Mouse (Mus musculus): ENCODE results near the gene Anks4b.

The Anks4b gene

DNA sequence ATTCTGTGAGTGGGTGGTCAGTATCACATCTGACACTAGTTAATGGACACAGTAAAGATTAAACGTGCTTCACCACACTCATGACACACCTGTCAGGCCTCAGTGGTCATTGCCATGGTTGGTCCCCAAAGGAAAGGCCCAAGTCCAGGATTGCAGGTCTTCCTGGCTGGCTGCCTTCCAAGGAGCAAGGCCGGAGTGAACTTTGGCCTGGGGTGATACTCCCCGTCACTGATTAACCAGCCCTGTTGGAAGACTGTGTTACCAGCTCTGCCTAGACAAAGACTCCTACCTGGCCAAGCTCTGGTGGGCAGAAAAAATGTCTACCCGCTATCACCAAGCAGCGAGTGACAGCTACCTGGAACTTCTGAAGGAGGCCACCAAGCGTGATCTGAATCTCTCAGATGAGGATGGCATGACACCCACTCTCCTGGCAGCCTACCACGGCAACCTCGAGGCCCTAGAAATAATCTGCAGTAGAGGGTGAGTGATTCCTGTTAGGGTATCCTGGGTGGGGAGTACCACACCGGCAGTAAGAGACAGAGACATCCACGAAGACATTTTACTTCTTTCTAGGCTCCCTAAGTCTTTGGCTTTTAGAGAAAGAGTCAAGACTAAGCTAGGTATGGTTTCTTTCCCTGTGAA is at the start of gene Anks4b:
Anks4b (plus strand) TSS at position 256 of the 642 bp plus-strand sequence.
- no peak for DNase-seq

- DNase-seq, result peak; percentile 68
Measured at GRCm38 (mm10) chr7:120124844-120125243, 48.8 kb upstream of the Anks4b start.

- no peak for DNase-seq
Measured at GRCm38 (mm10) chr7:120126976-120127685, 46.5 kb upstream of the Anks4b start.

- DNase-seq, result no peak
Measured at GRCm38 (mm10) chr7:120127686-120128059, 46.0 kb upstream of the Anks4b start.

- peak; percentile 51 for DNase-seq
Measured at GRCm38 (mm10) chr7:120128951-120129350, 44.7 kb upstream of the Anks4b start.

GRCm38 (mm10) chr7:120142743-120143142 is 30.9 kb upstream of the Anks4b start:
- no peak for DNase-seq

GRCm38 (mm10) chr7:120145191-120145590 is 28.5 kb upstream of the Anks4b start, which contains the start of gene Zp2:
TSS of gene Zp2 (minus strand) at chr7:120145291.
- DNase-seq, result no peak

- no peak for DNase-seq
Measured at GRCm38 (mm10) chr7:120150257-120150656, 23.4 kb upstream of the Anks4b start.

GRCm38 (mm10) chr7:120150898-120151297 is 22.8 kb upstream of the Anks4b start:
- DNase-seq, result no peak

DNA sequence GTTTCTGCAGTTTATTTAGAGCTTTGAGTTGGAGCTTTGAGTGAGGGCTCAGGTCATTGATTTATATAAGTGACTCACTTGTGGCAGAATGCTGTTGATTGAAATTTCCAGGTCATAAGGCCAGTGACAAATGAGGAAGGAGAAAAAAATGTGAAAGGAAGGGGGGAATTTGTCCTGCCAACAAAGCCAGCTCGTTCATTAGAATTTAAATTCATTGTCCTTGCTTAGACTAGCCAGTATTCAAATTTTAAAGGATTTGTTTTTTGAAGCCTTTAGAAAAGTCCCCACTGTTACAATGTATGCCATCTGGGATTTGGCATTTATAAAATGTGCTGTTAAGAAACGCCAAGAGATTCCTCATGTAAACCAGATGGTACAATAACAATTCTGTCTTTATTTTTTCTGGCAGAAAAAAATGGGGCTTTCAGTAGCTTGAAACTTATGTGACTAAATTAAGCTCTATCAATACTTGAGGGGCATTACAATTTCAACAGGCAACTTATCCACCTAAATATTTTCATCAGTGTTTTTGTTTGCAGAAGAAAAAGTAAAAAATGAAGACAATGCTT is 16.7 kb upstream of the Anks4b start:
- peak; percentile 19 for DNase-seq

DNA sequence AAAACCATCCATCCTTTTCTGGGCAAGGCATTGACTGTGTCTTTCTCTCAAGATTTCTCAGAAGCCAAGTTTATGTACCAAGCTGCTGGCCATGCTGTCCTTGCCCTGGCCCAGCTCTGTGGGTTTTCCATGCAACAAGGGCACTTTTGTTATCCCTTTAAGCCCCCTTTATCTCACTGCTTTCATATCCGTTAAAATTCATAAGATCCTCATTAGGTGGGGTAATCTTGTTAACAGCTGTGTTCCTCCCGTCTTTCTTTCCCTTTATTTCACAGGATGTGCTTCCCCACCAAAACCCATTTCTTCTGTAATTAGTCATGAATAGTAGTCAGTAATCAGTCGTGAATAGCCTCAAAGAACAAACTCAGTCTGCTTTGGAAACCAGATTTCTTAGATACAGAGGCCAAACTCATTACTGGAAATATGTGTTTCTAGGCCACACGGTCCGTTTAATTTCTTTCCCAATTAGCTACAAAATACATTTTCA is 16.0 kb upstream of the Anks4b start:
- no peak for DNase-seq

DNA sequence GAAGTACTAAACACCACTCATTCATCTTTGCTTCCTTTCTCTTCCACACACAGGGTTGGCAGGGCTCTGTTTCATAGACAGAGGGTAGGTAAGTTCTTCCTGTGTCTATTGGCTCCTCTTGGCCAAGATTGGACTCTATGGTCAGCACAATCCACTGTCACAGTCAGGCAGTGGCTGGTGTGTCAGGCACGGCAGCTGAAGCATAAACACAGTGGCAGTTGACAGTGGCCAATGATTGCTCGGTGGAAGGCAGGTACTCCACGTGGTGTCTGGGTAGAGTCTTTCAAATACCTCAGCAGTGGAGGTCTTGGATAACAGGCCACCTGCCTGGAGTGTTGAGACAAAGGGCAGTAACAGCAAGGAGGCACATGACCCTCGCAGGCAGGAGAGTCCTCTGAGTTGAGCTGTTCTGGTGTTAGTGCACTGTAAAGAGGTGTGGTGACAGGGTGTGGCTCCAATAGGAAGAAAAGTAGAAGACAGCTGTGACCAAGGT is 15.5 kb upstream of the Anks4b start:
- no peak for DNase-seq

DNA sequence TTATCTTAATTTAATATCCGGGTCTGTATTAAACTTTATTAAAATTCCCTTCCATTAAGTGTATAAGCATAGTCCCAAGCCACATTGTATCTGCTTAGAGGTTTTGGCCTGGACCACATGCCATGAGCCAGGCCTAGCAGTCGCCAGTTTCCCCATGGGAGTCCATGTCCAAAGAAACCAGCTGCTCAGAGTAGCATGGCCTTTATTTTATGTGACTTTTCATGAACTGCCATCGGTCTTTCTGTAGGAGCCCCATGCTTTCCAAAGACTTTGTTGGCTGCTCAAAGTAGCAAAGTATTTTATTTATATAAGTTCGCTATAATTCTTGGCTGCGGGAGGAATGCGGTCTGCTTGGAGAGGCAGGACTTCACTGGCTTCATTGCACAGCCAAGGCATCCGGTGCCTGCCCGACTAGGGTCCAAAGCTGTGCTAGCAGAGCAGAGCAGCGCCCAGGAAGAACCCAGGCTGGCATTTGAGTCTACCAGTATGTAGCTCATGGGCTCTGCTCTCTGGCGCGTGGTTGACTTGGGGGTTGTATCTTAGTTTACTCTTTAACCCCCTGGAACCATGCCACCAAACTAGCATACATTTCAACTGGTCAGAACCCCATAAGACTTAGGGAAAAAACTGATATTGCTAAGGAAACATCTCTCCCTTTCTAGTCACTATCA is 9.9 kb upstream of the Anks4b start:
- DNase-seq, result no peak

DNA sequence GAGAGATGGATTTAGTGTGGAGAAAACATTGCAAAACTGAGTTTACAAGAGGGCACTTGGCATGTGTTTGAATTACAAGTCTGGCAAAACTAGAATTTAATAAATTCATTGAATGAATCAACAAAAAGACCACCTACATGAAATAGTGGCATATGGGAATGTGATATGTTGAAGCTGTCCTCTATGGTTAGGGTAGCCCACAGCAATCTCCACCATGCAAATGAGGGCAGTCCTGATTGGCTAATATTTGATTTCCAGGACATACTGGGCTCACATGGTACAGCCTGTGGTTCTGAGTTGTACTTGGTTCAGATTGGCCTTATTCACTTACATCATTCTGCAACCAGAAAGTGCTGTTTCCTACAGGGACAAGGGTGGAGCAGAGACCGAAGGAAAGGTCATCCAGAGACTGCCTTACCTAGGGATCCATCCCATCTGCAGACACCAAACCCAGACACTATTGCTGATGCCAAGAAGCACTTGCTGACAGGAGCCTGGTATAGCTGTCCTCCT is 1.4 kb upstream of the Anks4b start:
- DNase-seq, result no peak

GRCm38 (mm10) chr7:120174723-120175504 is 1.3 kb downstream of the Anks4b start:
- no peak for DNase-seq

- no peak for DNase-seq
Measured at GRCm38 (mm10) chr7:120177611-120178010, 4.0 kb downstream of the Anks4b start.

- no peak for DNase-seq
Measured at GRCm38 (mm10) chr7:120178935-120179334, 5.3 kb downstream of the Anks4b start.

DNA sequence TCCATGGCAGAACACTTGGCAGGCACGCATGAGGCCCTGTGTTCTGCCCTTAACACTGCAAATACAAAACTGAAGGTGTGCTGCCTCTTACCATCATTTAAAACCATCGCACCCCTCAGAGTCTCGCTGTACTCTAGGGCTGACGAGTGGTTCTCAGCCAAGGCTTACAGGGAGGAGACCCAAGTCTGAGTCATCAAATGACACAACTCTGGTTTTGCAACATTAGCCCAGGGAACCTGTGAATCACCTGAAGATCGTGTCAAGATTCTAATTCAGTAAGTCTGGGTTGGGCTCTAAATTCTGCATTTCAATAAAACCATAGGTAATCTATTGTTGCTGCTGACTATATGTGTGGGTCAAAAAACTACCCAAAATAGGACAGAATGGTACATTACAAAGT is 6.9 kb downstream of the Anks4b start:
- no peak for DNase-seq

- no peak for DNase-seq
Measured at GRCm38 (mm10) chr7:120181401-120182230, 8.0 kb downstream of the Anks4b start.

DNA sequence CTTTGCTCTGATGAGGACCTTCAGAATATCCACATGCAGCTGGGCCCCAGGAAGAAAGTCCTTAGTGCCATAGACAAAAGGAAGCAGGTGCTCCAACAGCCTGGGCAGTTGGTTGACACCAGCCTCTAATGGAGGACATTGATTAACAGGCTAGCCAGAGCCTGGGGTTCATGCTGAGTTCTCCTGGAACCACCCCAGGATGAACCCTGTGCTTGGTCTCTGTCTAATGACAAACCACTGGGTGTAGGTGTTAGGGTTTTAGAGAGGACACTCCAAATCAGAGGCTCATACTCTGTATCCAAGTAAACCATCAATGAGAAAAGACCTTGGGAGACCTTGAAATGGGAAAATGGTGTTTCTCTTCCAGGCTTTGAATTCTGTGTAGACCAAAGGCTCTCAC is 9.2 kb downstream of the Anks4b start:
- DNase-seq, result no peak

DNA sequence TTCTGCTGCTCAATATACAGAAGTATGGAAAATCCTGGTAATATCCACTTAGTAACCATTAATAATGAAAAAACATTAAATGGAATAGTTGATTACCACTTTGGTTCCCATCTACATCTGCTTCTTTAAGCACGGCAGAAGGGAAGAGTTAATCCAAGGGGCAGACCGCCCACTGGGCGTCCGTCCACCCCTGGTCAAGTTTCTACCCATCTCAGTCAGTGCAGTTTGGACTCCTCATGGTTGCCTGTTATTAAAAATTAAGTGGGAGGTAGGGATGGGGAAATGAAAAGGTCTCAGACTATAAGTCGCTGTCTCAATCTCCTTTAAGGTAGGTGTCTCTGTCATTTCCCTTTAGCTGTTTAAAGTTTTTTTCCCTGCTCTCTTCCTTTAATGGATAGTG is 15.3 kb downstream of the Anks4b start:
- DNase-seq, result no peak

Measured in right cerebral cortex, adult 18-20 months (tissue).